Mouse (Mus musculus) T-cell, adult 66 days (primary cell): ENCODE measurements around the gene Cuta. TPM values are rescaled to one million over a fixed set of nuclear protein-coding genes. Genes with fewer than 3 reads are reported as not detected.

ENCODE experiments used
- total RNA-seq, 2 experiments: library from RNA; stranded (reverse); gene quantifications; 3 replicates in 1 of 2; 4 replicates in 1 of 2; pipeline ENCODE4 v1.2.4; 2023

Gene Cuta
- 100 to 1,000 TPM in 1 of 2 experiments, 10 to 100 TPM in 1; 95.6 to 111 TPM for total RNA-seq

DNA sequence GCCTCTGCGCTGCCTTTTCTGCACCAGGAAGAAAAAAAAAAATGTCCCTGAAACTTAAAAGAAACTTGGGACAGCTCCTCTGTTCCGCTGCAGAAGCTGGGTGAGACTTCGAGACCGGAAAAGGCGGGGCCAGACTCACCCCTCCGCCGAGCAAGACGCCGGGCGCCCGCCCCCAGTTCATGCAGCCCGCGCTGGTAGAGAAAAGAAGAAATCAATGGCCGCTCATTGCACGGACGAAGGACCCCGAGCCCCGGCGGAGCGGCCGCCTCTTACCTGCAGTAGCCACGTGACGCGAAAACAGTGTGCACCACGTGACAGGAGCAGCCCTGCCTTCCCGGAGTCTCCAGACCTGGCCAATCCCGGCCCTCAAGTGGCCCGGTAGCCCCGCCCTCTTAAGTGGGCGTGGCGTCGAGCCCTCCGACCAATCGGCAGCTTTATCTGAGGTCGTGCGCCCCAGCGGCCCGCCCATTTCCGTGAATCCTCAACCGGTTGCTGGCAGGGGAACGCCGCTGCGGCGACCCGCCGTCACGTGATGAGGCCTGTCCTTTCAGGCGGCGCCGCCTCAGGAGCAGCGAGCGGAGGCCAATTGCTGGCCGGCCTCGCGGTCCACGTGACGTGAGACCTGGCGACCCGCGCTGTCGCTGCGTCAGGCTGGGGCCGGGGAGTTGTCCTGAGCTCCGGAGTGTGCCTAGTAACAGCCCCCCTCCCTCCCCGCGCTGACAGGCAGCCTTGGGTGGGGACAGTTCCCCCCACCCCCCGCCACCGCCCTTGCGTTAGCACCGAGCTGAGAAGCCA lies at the start of gene Cuta:
Cuta (minus strand) TSS at position 392 of the 795 bp plus-strand sequence.

DNA sequence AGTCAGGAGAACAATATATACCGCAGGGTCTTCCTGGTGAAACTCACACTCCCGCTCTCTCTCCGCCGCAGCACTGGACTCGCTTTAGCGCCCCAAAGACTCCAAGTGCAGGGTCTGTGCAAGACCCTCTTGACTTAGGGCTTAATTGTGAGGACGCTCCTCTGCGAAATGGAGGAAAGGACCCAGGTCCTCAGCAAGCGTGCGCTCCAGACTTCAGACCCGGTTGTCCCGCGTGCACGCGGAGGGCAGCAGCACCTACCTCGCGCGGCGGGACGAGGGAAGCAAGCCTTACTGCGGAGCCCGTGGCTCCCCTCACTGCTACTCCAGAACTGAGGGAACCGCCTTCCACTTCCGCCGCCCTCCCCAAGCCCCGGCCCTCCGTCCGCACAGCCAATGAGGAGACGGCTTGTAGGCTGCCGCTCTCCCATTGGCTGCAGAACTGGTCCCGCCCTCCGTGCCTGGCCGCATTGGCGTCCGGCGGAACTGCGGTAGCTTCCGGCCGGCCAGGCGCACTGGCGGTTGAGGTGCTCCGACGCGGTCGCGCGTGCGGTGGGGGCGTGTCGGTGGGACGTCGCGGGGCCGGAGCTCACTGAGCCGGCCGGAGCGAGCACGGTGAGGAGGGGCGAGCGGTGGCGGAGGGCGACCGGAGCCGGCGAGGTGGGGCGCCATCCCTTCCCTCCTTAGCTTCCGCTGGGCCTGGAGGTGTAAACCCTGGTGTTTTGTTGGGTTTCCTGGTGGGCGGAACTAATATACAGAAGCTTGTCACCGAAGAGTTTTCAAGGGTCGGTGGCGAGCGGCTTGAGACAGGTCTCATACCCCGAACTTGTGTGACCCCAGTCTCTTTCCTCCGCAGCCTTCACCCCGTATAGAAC lies 33.6 kb upstream of the Cuta start, which contains the start of gene Zbtb9:
Zbtb9 (plus strand) TSS at position 465 of the 872 bp plus-strand sequence.

DNA sequence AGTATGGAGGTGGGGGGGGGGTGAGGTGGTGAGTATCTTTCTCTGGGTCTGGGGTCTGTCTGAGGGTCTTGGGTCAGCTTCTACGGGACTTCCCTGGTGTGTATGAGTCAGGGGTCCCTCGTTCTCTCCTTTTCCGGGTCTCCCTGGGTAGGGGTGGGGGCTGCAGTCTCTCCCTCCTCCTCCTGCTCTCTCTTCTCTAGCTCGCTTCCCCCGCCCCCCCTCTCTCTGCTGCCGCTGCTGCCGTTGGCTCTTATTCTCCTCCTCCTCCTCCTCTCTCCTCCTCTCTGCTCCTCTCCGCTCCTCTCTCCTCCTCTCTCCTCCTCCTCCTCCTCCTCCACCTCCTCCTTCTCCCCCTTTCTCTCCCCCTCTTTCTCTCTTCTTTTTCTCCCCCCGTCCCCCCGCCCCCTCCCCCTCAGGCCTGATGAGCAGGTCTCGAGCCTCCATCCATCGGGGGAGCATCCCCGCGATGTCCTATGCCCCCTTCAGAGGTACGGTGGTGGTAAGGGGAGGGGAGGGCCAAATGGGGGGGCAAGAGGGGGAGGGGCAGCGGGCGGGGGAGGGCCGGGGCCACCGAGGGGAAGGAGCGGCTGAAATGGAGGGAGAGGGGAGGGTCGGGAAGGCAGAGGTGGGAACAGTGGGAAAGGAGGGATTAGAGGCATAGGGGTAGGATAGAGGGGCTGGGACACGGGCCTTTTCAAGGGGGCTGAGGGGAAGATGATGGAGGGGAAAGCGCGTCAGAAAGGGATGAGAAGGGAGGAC lies 1.8 kb upstream of the Cuta start, which contains the start of gene Syngap1:
Syngap1 (plus strand) TSS at position 223 of the 759 bp plus-strand sequence.

DNA sequence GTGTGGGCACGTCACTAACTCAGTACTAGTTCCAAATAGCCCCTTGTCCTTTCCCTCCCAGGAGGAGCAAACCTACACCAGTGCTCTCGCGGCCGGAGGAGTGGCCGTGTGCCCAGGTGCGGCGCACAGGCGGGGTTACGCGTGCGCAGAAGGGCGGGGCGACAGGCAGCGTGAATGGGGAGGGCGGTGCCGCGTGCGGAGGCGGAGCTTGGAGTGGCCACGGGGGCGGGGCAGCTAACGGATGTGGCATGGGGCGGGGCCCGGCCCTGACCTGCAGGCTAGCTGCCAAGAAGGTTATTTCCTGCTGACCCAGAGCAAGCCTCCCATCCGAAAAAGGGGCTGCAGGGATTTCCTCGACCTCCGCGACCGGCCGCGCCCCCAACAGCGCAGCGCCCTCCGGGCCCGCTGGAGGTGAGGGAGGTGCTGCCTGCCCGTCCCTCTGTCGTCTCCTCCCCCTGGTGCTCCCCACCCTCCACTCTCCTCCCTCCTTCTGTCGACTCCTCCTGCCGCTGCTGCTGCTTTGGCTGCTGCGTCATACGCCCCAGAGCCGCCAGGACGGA lies 6.5 kb downstream of the Cuta start, which contains the start of gene Phf1:
Phf1 (plus strand) TSS at position 214 of the 560 bp plus-strand sequence.

DNA sequence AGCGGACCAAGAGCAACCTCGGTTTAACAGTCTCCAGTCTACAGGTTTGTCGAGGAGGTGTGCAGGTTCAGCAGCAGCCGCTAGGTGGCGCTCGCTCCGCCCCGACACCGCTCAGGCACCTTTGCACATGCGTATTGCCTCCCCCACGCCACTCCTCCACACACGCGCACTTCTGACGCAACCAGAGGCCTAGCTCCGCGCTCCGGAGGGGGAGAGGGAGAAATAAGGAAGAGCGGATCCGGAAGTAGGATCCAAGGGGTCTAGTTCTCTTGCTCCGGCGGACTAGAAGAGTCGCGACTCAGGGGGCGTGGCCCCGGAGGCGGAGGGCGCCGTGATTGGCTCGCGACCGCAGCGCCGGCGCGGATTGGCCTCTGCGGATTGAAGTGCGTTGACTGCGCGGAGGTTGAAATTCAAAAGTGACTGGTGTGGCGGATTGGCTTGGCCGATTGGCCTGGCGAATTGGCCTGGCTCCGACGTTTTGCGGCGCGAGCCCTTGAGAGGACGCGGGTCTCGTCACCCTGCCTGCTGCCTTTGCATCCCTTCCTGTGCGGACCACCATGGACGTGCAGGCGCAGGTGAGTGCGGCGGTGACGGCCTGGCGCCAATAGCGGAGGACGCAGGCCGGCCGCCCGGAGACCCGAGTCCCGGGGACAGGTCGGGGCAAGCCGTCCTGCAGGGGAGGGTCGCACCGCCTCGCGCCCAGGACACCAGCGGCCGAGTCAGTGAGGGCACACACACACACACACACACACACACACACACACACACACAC lies 22.5 kb downstream of the Cuta start, which contains the start of gene Kifc5b:
Kifc5b (plus strand) TSS at position 381 of the 772 bp plus-strand sequence.

Other genes starting within 250 kb of the Cuta start
- 10 to 100 TPM; 87.8 to 92.6 TPM for gene Crebrf, start 223.9 kb downstream of the Cuta start, total RNA-seq
- 10 to 100 TPM; 32.1 to 35.7 TPM for gene Bnip1, start 158.5 kb downstream of the Cuta start, total RNA-seq
- gene Nkx2-5, start 94.6 kb downstream of the Cuta start, total RNA-seq, result not detected
- gene Kifc5b, start 22.5 kb downstream of the Cuta start, total RNA-seq, result 10 to 100 TPM in 1 of 2 experiments, 1 to 10 TPM in 1; 7.4 to 10.4 TPM
- gene Phf1, start 6.5 kb downstream of the Cuta start, total RNA-seq, result 100 to 1,000 TPM; 126 to 131 TPM
- gene Syngap1, start 1.7 kb upstream of the Cuta start, total RNA-seq, result 1 to 10 TPM; 1.3 to 2.1 TPM
- 10 to 100 TPM; 24.3 to 25.0 TPM for gene Zbtb9, start 33.6 kb upstream of the Cuta start, total RNA-seq
- gene Bak1, start 89.4 kb upstream of the Cuta start, total RNA-seq, result 10 to 100 TPM; 39.2 to 47.5 TPM
- gene Itpr3, start 117.7 kb upstream of the Cuta start, total RNA-seq, result 100 to 1,000 TPM in 1 of 2 experiments, 10 to 100 TPM in 1; 97.9 to 108 TPM
- gene Uqcc2, start 194.3 kb upstream of the Cuta start, total RNA-seq, result 10 to 100 TPM; 46.0 to 52.3 TPM
- gene Ip6k3, start 228.2 kb upstream of the Cuta start, total RNA-seq, result not detected